Mouse (Mus musculus): ENCODE data around the gene Lrba. TPM values are rescaled to one million over a fixed set of nuclear protein-coding genes. Genes with fewer than 3 reads are reported as not detected.

Gene Lrba
- polyA plus RNA-seq, 1 experiment from 2014 or later, result 1.8 TPM

DNA sequence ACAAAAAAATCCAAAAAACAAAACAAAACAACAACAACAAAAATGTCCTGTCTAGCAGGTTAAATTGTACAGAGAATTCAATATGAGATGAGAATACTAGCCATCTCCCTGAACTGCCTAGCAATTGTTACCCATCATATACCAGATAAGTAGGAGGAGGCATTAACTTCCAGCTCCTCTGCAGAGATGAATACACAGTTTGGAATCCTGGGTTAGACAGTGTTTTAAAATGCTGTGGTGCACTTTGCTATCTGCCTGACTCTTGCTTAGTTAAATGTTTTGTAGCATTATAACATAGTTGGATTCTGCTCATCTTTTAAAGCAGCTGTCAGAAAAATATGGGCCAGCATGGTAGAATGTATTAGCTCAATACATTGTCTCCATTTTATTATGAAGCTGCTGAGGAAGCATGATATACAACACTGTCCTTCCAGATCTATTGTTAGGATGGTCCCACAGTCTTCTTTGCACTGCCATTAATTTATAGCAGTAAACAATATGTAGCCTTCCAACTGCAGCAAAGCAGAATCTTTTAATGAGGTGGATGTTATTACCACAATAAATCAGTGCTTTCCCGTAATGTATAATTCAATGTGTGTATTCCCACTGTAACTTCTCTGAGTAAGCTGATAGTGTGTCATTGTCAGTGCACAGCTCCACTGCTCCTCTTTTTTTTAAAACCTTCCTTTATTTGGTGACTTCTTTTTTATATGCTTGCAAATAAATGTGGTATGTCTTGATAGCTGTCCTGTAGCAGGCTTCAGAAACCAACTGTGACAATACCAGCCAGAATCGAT lies 414.3 kb downstream of the Lrba start:
- Histone ChIP-seq H3K36me3 (no peaks in the 10 kb centered on the region), H3K4me1 (replicated peaks) (no peaks in the 10 kb centered on the region; the same call in 1 of the 2 replicates), H3K9me3 (replicated peaks) (no peaks in the 10 kb centered on the region), H3K27ac (no peak overlapping the region), H3K4me3 (no peak overlapping the region), H3K4me2 (no peak overlapping the region), H3K9ac (no peak overlapping the region), H3K27me3 (no peaks in the 10 kb centered on the region)
- ATAC-seq (replicated peaks; ENCODE audit: insufficient number of reproducible peaks, insufficient read depth, low FRiP score, low read depth), result no peak
- 90% methylated on average over 2 of the region's 2 CpGs for WGBS

DNA sequence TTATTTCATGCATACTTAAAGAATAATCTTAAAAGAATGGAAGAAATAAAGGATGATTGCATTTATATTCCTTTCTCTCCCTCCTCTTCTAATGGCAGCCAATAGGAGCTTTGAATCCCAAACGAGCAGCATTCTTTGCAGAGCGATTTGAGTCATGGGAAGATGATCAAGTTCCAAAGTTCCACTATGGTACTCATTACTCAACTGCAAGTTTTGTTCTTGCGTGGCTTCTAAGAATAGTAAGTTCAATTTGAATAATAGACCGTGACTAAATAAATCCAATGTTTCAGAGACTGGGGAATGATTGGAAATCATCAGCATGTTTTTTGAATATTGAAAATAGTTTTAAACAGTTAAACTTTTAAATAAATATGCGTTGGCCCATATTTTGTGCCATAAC lies 416.9 kb downstream of the Lrba start:
- no peak overlapping the region for H3K9ac ChIP-seq
- H3K9me3 ChIP-seq (replicated peaks), result no peaks in the 10 kb centered on the region
- ATAC-seq (replicated peaks; ENCODE audit: insufficient number of reproducible peaks, insufficient read depth, low FRiP score, low read depth), result no peak
- H3K36me3 ChIP-seq, result no peaks in the 10 kb centered on the region
- no peak overlapping the region for H3K27ac ChIP-seq
- no peaks in the 10 kb centered on the region for H3K4me1 ChIP-seq (replicated peaks)
- H3K4me2 ChIP-seq, result no peak overlapping the region
- H3K27me3 ChIP-seq, result no peaks in the 10 kb centered on the region
- no peak overlapping the region for H3K4me3 ChIP-seq
- 86% methylated on average over 5 of the region's 5 CpGs for WGBS

- Histone ChIP-seq H3K4me1 (replicated peaks) (no peaks in the 10 kb centered on the region), H3K36me3 (no peaks in the 10 kb centered on the region), H3K27ac (no peak overlapping the region), H3K4me3 (no peak overlapping the region), H3K9ac (no peak overlapping the region), H3K9me3 (replicated peaks) (no peaks in the 10 kb centered on the region), H3K27me3 (no peaks in the 10 kb centered on the region), H3K4me2 (no peak overlapping the region)
- no peak for ATAC-seq (replicated peaks; ENCODE audit: insufficient number of reproducible peaks, insufficient read depth, low FRiP score, low read depth)
Observed at GRCm38 (mm10) chr3:86641796-86642195, 417.3 kb downstream of the Lrba start.

GRCm38 (mm10) chr3:86646771-86647170 lies 422.3 kb downstream of the Lrba start:
- no peaks in the 10 kb centered on the region for H3K36me3 ChIP-seq
- no peaks in the 10 kb centered on the region for H3K27me3 ChIP-seq
- no peaks in the 10 kb centered on the region for H3K9me3 ChIP-seq (replicated peaks)
- no peak overlapping the region for H3K27ac ChIP-seq
- WGBS, result 74% methylated on average over 2 of the region's 2 CpGs
- no peak overlapping the region for H3K4me2 ChIP-seq
- no peak overlapping the region for H3K9ac ChIP-seq
- H3K4me3 ChIP-seq, result no peak overlapping the region
- H3K4me1 ChIP-seq (replicated peaks), result no peaks in the 10 kb centered on the region
- no peak for ATAC-seq (replicated peaks; ENCODE audit: insufficient number of reproducible peaks, insufficient read depth, low FRiP score, low read depth)

GRCm38 (mm10) chr3:86651006-86651405 lies 426.5 kb downstream of the Lrba start:
- H3K36me3 ChIP-seq, result no peaks in the 10 kb centered on the region
- H3K27me3 ChIP-seq, result no peaks in the 10 kb centered on the region
- H3K9ac ChIP-seq, result no peak overlapping the region
- no peak overlapping the region for H3K4me2 ChIP-seq
- no peak overlapping the region for H3K4me3 ChIP-seq
- H3K9me3 ChIP-seq (replicated peaks), result no peaks in the 10 kb centered on the region
- no peak overlapping the region for H3K27ac ChIP-seq
- no peak for ATAC-seq (replicated peaks; ENCODE audit: insufficient number of reproducible peaks, insufficient read depth, low FRiP score, low read depth)
- WGBS, result 56% methylated on average over 3 of the region's 3 CpGs
- no peaks in the 10 kb centered on the region for H3K4me1 ChIP-seq (replicated peaks)

- no peak overlapping the region for H3K4me3 ChIP-seq
- no peak overlapping the region for H3K9ac ChIP-seq
- no peak overlapping the region for H3K27ac ChIP-seq
- no peak for ATAC-seq (replicated peaks; ENCODE audit: insufficient number of reproducible peaks, insufficient read depth, low FRiP score, low read depth)
- H3K36me3 ChIP-seq, result no peaks in the 10 kb centered on the region
- H3K4me1 ChIP-seq (replicated peaks), result no peaks in the 10 kb centered on the region
- no peaks in the 10 kb centered on the region for H3K27me3 ChIP-seq
- H3K4me2 ChIP-seq, result no peak overlapping the region
- no peaks in the 10 kb centered on the region for H3K9me3 ChIP-seq (replicated peaks)
- WGBS, result 87% methylated on average over 5 of the region's 5 CpGs
Observed at GRCm38 (mm10) chr3:86659326-86659725, 434.8 kb downstream of the Lrba start.

DNA sequence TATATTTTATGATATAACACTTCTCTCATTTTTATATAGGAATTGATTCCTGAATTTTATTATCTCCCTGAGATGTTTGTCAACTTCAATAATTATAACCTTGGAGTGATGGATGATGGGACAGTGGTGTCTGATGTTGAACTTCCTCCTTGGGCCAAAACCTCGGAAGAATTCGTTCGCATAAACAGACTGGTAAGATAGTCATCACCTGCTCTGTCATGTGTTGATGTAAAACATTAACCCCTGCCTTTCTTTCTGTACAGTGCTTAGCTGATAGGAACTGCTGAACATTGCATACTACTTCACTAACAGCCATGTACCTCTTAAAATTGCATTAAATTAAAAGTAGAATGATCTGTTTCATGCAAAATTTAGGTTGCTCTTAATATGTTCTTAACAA lies 439.9 kb downstream of the Lrba start:
- 26% methylated on average over 3 of the region's 3 CpGs for WGBS
- no peak overlapping the region for H3K9ac ChIP-seq
- no peak overlapping the region for H3K27ac ChIP-seq
- no peak for ATAC-seq (replicated peaks; ENCODE audit: insufficient number of reproducible peaks, insufficient read depth, low FRiP score, low read depth)
- no peaks in the 10 kb centered on the region for H3K27me3 ChIP-seq
- H3K4me3 ChIP-seq, result no peak overlapping the region
- H3K4me1 ChIP-seq (replicated peaks), result no peaks in the 10 kb centered on the region
- H3K36me3 ChIP-seq, result no peaks in the 10 kb centered on the region
- no peak overlapping the region for H3K4me2 ChIP-seq
- no peaks in the 10 kb centered on the region for H3K9me3 ChIP-seq (replicated peaks)

DNA sequence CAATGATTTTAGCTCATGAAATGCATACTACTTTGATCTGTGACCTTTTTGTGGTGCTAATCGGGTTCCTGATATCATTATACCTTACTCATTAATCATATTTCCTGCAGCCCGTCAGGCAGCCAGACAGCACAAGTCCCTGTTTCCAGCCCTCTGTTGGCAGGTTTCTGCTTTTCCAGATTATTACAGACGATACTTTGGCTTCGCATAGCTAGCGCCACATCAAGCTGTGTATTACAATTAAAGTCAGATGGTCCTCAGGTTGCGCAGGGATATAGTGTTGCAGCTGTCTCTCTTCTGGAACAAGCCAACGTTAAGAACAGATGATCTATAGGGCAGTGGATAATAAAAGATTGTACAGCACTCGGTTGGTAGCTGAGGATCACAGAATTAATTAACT lies 443.7 kb downstream of the Lrba start:
- no peak overlapping the region for H3K4me3 ChIP-seq
- ATAC-seq (replicated peaks; ENCODE audit: insufficient number of reproducible peaks, insufficient read depth, low FRiP score, low read depth), result no peak
- no peak overlapping the region for H3K27ac ChIP-seq
- WGBS, result 66% methylated on average over 8 of the region's 8 CpGs
- H3K27me3 ChIP-seq, result no peaks in the 10 kb centered on the region
- H3K4me2 ChIP-seq, result no peak overlapping the region
- no peak overlapping the region for H3K9ac ChIP-seq
- no peaks in the 10 kb centered on the region for H3K36me3 ChIP-seq
- H3K9me3 ChIP-seq (replicated peaks), result no peaks in the 10 kb centered on the region
- no peaks in the 10 kb centered on the region for H3K4me1 ChIP-seq (replicated peaks)

DNA sequence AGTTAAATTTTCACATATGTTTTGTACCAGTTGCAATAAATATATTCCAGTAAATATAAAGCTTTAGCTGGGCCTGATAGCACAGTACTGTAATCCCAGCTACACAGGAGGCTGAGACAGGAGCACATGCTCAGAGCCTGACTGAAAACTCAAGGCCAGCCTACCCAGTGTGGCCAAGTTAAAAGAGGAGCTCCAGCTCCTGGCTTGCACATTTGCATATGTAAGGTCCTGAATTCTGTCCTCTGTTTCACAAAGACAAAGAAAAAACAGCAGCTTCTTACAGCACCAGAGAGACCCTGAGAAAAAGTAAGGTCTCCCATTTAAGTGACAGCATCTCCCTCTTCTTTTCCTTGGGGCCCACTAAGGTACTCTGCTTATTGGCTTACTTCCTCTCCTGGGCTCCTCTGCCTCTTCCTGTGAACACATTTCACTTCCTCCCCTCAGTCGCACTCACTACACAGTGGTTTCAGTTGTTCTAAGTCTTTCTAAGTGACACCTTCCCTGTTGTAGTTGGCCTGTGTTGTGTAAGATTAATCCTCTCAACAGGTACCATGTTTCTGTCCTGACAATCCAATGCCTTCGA lies 453.2 kb downstream of the Lrba start:
- no peaks in the 10 kb centered on the region for H3K27me3 ChIP-seq
- no peaks in the 10 kb centered on the region for H3K9me3 ChIP-seq (replicated peaks)
- H3K4me1 ChIP-seq (replicated peaks), result no peaks in the 10 kb centered on the region; the same call in 1 of the 2 replicates
- ATAC-seq (replicated peaks; ENCODE audit: insufficient number of reproducible peaks, insufficient read depth, low FRiP score, low read depth), result no peak
- WGBS, result 67% methylated on average over 2 of the region's 2 CpGs
- H3K36me3 ChIP-seq, result no peaks in the 10 kb centered on the region
- H3K27ac ChIP-seq, result no peak overlapping the region
- H3K4me3 ChIP-seq, result no peak overlapping the region
- H3K9ac ChIP-seq, result no peak overlapping the region
- no peak overlapping the region for H3K4me2 ChIP-seq

DNA sequence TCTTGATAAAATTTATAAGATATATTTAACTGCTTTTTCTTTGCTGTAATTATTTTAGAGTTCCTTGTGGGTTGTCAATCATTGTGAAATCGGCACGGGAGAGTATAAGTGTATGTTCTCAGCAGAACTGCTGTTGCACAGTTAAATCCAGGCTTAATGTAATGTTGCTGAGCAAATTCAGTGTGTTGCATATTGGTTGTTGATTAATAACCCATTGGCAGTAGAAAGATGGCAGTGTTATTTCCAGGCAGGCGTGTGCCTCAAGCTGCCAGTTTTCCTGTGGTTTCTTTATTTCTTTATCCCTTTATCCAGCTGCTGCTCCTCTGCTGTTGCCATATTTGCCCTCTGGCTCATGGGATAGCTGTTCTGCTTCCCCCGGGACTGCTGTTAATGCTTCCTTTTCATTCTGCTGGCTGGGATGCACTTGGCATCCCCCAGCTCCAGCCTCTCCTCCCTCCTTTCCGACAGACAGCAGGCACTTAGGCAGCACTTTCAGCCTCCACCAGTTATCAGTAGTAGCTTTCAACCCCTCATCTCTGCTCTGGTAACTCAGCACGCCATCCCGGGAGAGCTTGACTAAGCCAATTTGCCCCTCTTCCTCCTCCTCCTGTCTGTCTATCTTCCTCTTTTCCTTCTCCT lies 463.2 kb downstream of the Lrba start:
- Histone ChIP-seq H3K4me1 (replicated peaks) (peaks cover 9% of the 10 kb centered on the region), H3K9me3 (replicated peaks) (no peaks in the 10 kb centered on the region), H3K27ac (0 out of 2 replicates have a peak overlapping the region, but pooled peaks have one; percentile 4), H3K4me3 (no peak overlapping the region), H3K4me2 (no peak overlapping the region), H3K36me3 (no peaks in the 10 kb centered on the region), H3K9ac (no peak overlapping the region), H3K27me3 (peaks cover 27% of the 10 kb centered on the region)
- ATAC-seq (replicated peaks; ENCODE audit: insufficient number of reproducible peaks, insufficient read depth, low FRiP score, low read depth), result peak; percentile 62; the same call in 1 of the 2 replicates
- 16% methylated on average over 7 of the region's 7 CpGs for WGBS

- 19% methylated on average over 1 of the region's 1 CpGs for WGBS
- Histone ChIP-seq H3K9me3 (replicated peaks) (no peaks in the 10 kb centered on the region), H3K27ac (no peak overlapping the region), H3K4me1 (replicated peaks) (peaks cover 9% of the 10 kb centered on the region), H3K9ac (no peak overlapping the region), H3K4me2 (no peak overlapping the region), H3K36me3 (no peaks in the 10 kb centered on the region), H3K4me3 (no peak overlapping the region), H3K27me3 (peaks cover 27% of the 10 kb centered on the region)
- ATAC-seq (replicated peaks; ENCODE audit: insufficient number of reproducible peaks, insufficient read depth, low FRiP score, low read depth), result no peak
Observed at GRCm38 (mm10) chr3:86688438-86688837, 464.0 kb downstream of the Lrba start.

All from heart, embryonic 15.5 days (tissue).